26 mouse cellular contexts compared by ENCODE assay signal in the genomic region with DNA sequence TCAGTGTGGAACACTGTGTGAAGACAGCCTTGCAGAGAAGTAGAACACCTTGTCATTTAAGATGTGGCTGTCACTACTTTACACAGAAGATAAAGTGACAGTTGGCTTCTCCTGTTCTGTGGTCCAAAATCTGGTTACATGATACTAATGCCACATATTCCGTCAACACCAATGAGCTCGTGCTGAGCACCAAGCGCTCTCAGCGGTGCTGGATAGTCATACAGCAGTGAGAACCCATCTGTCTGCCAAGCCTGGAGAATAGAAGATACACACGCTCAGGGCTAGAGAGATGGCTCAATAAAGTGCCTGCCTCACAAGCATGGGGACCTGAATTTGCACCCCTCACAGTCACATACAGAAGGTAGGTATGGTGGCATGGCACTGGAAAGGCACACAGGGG. TPM values are rescaled to one million over a fixed set of nuclear protein-coding genes. Genes with fewer than 3 reads are reported as not detected.
"Had no signal": no experiment of that assay in that cellular context is flagged by ENCODE, and none has a peak within 500 bp of the region (broad histone marks: within the 10 kb centered on the region; RNA-seq: fewer than 3 reads in every experiment).

No protein-coding gene starts in this region.

- H3K36me3 ChIP-seq: limb, embryonic 15.5 days; liver, embryonic 13.5 days; lung, embryonic 15.5 days; midbrain, embryonic 15.5 days; neural tube, embryonic 12.5 days had no signal

- DNase-seq: kidney, postnatal 10 days; kidney, postnatal 4 days; liver, embryonic 13.5 days; liver, postnatal 0 days; lung, postnatal 14 days; retina, postnatal 1 day; right cerebral cortex, postnatal 4 days; spleen, adult 18-20 months; thymus, adult 2 months; thymus, postnatal 25 days had no signal

- H3K4me3 ChIP-seq: left cerebral cortex, adult 2 months; limb, embryonic 15.5 days; liver, embryonic 13.5 days; lung, embryonic 15.5 days; megakaryocyte, embryonic 14.5 days; midbrain, embryonic 15.5 days; neural tube, embryonic 12.5 days had no signal

- ATAC-seq: liver, postnatal 0 days; midbrain, embryonic 15.5 days had no signal

- H3K9me3 ChIP-seq: limb, embryonic 15.5 days; liver, embryonic 13.5 days; lung, embryonic 15.5 days; megakaryocyte, embryonic 14.5 days; midbrain, embryonic 15.5 days; neural tube, embryonic 12.5 days had no signal

- H3K4me1 ChIP-seq: liver, embryonic 13.5 days had no signal

- H3K4me2 ChIP-seq: limb, embryonic 15.5 days; liver, embryonic 13.5 days; lung, embryonic 15.5 days; midbrain, embryonic 11.5 days; midbrain, embryonic 15.5 days; neural tube, embryonic 12.5 days had no signal

- H3K9ac ChIP-seq: limb, embryonic 15.5 days; liver, embryonic 13.5 days; liver, postnatal 0 days; lung, embryonic 15.5 days; midbrain, embryonic 15.5 days; neural tube, embryonic 12.5 days had no signal

- H3K27me3 ChIP-seq: limb, embryonic 15.5 days; liver, embryonic 13.5 days; lung, embryonic 15.5 days; megakaryocyte, embryonic 14.5 days; midbrain, embryonic 15.5 days; neural tube, embryonic 12.5 days had no signal

- H3K27ac ChIP-seq: left cerebral cortex, adult 2 months; limb, embryonic 15.5 days; liver, embryonic 13.5 days; lung, embryonic 15.5 days; macrophage; midbrain, embryonic 15.5 days; neural tube, embryonic 12.5 days had no signal

RNA-seq across cellular contexts. Expression of a gene that starts 28.4 kb away (rescaled TPM):
- total RNA-seq: layer of hippocampus, postnatal 25 days; left cerebral cortex, adult 2 months; left cerebral cortex, postnatal 14 days; monocyte, adult 5-6 weeks; neutrophil, adult 5-6 weeks had no signal
- polyA plus RNA-seq: kidney, embryonic 14.5 days; limb, embryonic 11.5 days; limb, embryonic 15.5 days; liver, embryonic 13.5 days; liver, postnatal 0 days; lung, embryonic 15.5 days; macrophage; midbrain, embryonic 11.5 days; midbrain, embryonic 15.5 days; neural tube, embryonic 12.5 days; stomach, embryonic 14.5 days; thymus, adult 2 months; urinary bladder, adult 2 months had no signal
